Mouse (Mus musculus): ENCODE data around the gene Gm3776. TPM values are rescaled to one million over a fixed set of nuclear protein-coding genes. Genes with fewer than 3 reads are reported as not detected.
"Not testable (repeated sequence)": the region's sequence is repeated elsewhere in the genome, so short reads cannot be mapped to it uniquely, and the experiment has no call there.

The Gm3776 gene
- 26.7 and 32.2 TPM in 2 replicates for polyA plus RNA-seq (2015; fragmentation: Nextera tagmentation; extraction: Ambion mirVana)

DNA sequence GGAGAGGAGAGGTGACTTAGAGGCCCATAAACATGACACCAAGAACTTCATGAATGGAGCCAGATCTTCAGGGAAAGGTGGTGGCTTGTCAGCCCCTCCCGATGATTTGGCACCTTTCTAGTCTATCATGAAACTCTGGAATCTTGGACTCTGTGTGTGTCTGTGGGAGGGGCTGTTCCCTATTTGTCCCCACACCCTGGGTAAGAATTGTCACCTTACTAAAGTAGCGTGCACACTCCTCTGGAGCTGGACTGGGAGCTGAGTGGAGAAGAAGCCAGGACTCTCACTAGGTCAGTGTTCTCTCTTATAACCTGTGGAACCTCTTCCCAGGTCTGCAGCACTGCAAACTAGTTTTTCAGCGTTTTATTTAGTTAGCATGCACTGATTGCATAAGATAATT, at the start of gene Gm3776:
Gene Gm3776, plus strand, starts transcription at position 216 of the 400 bp plus-strand sequence.
- not testable (repeated sequence) for H3K9me3 ChIP-seq; ATAC-seq (ENCODE audit: insufficient read depth, low FRiP score, low read depth); H3K36me3 ChIP-seq; H3K4me2 ChIP-seq; H3K27ac ChIP-seq; H3K4me3 ChIP-seq (replicated peaks); H3K4me1 ChIP-seq; H3K9ac ChIP-seq; H3K27me3 ChIP-seq (replicated peaks)
- WGBS, result 72% methylated on average over 2 of the region's 3 CpGs

DNA sequence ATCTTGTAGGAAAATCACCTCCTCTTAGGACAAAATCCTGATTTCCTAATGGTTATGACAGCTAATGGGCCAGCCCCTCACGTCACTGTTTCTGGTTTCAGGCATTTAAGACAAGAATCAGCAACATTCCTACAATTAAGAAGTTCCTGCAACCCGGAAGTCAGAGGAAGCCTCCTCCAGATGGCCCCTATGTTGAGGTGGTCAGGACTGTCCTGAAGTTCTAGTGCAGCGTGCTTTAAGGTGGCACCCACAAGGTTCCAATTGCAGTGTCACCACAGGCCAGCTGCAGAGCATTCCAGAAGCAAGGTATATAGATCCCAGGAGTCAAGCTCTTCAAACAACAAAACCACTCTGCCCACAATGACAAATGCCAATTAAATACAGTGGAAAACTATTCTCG, 48.0 kb upstream of the Gm3776 start:
- Histone ChIP-seq H3K9ac (no peak overlapping the region), H3K4me3 (replicated peaks) (no peak overlapping the region), H3K4me1 (no peaks in the 10 kb centered on the region), H3K27me3 (replicated peaks) (no peaks in the 10 kb centered on the region), H3K27ac (no peak overlapping the region; the same call in 1 of the 2 replicates), H3K36me3 (peaks cover 7% of the 10 kb centered on the region; the same call in 1 of the 2 replicates), H3K4me2 (no peak overlapping the region), H3K9me3 (no peaks in the 10 kb centered on the region)
- no peak for ATAC-seq (ENCODE audit: insufficient read depth, low FRiP score, low read depth)
- 56% methylated on average over 4 of the region's 4 CpGs for WGBS

DNA sequence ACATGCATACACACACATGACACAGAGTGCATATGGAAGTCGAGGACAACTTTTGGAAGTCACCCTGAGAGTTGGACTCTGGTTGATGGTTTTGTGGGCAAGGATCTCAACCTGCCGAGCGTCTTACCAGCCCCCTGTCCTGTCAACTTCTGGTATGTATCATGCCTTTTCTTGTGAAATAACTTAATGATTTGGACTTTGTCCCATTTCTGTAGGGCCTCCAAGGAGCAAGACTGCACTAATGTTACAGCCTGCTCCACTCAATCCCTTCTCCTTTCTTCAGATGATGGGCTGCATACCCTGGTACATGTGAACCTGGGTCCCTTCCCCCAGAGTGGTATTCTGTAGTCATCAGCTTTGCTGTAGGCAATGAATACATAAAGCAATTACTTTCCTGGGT, 46.9 kb upstream of the Gm3776 start:
- no peak overlapping the region for H3K9ac ChIP-seq
- H3K4me1 ChIP-seq, result no peaks in the 10 kb centered on the region
- H3K9me3 ChIP-seq, result no peaks in the 10 kb centered on the region
- no peak overlapping the region for H3K4me3 ChIP-seq (replicated peaks)
- no peak overlapping the region for H3K27ac ChIP-seq
- no peaks in the 10 kb centered on the region for H3K27me3 ChIP-seq (replicated peaks)
- WGBS, result 87% methylated on average over 3 of the region's 3 CpGs
- no peak overlapping the region for H3K4me2 ChIP-seq
- H3K36me3 ChIP-seq, result peaks cover 7% of the 10 kb centered on the region; the same call in 1 of the 2 replicates
- ATAC-seq (ENCODE audit: insufficient read depth, low FRiP score, low read depth), result no peak

DNA sequence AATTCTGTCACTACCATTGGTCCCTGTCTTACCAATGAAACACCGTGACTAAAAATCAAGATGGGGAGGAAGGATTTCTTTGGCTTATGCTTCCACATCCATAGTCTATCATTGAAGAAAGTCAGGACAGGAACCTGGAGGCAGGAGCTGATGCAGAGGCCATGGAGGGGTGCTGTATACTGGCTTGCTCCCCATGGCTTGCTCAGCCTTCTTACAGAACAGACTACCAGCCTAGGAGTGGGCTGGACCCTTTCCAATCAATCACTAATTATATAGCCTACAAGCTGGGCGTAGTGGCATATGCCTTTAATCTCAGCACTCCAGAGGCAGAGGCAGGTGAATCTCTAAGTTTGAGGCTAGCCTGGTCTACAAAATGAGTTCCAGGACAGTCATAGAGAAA, 46.1 kb upstream of the Gm3776 start:
- Histone ChIP-seq H3K4me2 (no peak overlapping the region), H3K4me1 (no peaks in the 10 kb centered on the region), H3K9ac (no peak overlapping the region), H3K9me3 (no peaks in the 10 kb centered on the region), H3K27me3 (replicated peaks) (no peaks in the 10 kb centered on the region), H3K36me3 (peaks cover 7% of the 10 kb centered on the region; the same call in 1 of the 2 replicates), H3K27ac (no peak overlapping the region), H3K4me3 (replicated peaks) (no peak overlapping the region)
- no peak for ATAC-seq (ENCODE audit: insufficient read depth, low FRiP score, low read depth)
- WGBS, result 95% methylated on average over 2 of the region's 2 CpGs

DNA sequence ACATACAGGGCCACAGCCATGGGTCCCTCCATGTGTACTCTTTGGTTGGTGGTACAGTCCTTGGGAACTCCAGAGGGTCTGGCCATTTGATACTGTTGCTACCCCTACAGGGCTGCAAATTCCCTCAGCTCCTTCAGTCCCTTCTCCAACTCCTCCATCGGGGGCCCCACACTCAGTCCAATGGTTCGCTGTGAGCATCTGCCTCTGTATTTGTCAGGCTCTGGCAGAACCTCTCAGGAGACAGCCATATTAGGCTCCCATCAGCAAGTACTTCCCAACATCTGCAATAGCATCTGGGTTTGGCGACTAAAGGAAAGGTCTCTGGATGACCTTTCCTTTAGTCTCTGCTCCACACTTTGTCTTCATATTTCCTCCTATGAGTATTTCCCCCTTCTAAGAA, 45.4 kb upstream of the Gm3776 start:
- peaks cover 7% of the 10 kb centered on the region; the same call in 1 of the 2 replicates for H3K36me3 ChIP-seq
- no peaks in the 10 kb centered on the region for H3K9me3 ChIP-seq
- ATAC-seq (ENCODE audit: insufficient read depth, low FRiP score, low read depth), result no peak
- no peaks in the 10 kb centered on the region for H3K4me1 ChIP-seq
- H3K4me2 ChIP-seq, result no peak overlapping the region
- no peak overlapping the region for H3K9ac ChIP-seq
- no peak overlapping the region for H3K4me3 ChIP-seq (replicated peaks)
- H3K27me3 ChIP-seq (replicated peaks), result no peaks in the 10 kb centered on the region
- H3K27ac ChIP-seq, result peak overlapping the region; percentile 81
- WGBS, result 95% methylated on average over 3 of the region's 3 CpGs

DNA sequence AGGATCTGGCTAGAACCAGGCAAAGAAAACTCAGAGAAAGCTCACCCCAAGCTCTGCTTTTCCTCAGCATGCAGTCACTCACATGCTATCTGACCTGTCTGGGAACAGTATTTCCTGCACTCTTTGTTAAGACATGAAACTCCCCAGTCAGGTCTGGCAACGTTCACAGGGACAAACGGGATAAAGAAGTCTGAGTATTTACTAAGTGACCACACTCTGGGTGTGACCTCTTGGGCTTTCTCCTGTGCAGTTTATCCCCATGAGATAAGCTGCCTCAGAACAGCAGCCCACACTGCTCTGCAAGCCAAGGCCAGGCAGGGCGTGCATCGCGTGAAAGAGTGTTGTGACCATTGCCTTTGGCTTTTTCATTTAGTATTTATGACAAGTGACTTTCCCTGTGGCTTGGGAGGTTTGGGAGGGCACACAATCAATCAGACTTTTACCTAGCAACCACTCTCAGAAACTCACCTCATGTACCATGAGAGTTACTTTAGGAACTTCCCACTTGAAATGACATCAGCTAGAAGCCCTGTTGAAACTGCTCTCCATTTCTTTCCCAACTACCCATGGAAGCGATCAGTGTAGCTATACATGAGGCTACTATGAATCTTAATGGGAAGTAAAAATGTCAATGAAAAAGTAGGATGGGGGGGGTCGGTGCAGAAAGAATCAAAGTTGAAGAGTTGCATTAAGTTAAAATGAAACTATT, 44.4 kb upstream of the Gm3776 start:
- Histone ChIP-seq H3K36me3 (peaks cover 7% of the 10 kb centered on the region; the same call in 1 of the 2 replicates), H3K9me3 (no peaks in the 10 kb centered on the region), H3K9ac (no peak overlapping the region), H3K4me2 (no peak overlapping the region), H3K4me3 (replicated peaks) (no peak overlapping the region), H3K27me3 (replicated peaks) (no peaks in the 10 kb centered on the region), H3K4me1 (no peaks in the 10 kb centered on the region), H3K27ac (peak overlapping the region; percentile 81)
- ATAC-seq (ENCODE audit: insufficient read depth, low FRiP score, low read depth), result peak; percentile 90
- 44% methylated on average over 7 of the region's 7 CpGs for WGBS

DNA sequence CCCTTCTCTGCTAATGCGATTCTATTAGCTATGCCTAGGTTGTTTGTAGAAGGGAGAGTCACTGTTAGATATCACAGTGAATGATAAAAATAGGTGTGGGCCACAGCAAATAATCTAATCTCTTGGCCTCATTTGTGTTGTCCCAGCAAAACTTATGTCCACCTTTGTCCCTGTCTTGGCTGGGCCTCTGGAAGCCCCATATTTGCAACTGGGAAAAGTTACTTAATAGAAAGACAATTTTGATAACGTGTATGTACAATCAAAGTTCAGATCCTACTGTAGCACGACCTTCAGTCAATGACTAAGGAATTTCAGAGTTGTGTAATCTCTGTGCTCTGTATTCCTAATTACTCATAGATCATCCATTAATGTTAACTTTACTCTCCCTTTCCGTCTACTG, 39.9 kb upstream of the Gm3776 start:
- no peak overlapping the region for H3K27ac ChIP-seq
- 51% methylated on average over 4 of the region's 4 CpGs for WGBS
- no peaks in the 10 kb centered on the region for H3K27me3 ChIP-seq (replicated peaks)
- no peaks in the 10 kb centered on the region for H3K9me3 ChIP-seq
- no peaks in the 10 kb centered on the region for H3K36me3 ChIP-seq
- H3K9ac ChIP-seq, result no peak overlapping the region
- no peak overlapping the region for H3K4me2 ChIP-seq
- H3K4me3 ChIP-seq (replicated peaks), result no peak overlapping the region
- peak; percentile 75 for ATAC-seq (ENCODE audit: insufficient read depth, low FRiP score, low read depth)
- H3K4me1 ChIP-seq, result no peaks in the 10 kb centered on the region

DNA sequence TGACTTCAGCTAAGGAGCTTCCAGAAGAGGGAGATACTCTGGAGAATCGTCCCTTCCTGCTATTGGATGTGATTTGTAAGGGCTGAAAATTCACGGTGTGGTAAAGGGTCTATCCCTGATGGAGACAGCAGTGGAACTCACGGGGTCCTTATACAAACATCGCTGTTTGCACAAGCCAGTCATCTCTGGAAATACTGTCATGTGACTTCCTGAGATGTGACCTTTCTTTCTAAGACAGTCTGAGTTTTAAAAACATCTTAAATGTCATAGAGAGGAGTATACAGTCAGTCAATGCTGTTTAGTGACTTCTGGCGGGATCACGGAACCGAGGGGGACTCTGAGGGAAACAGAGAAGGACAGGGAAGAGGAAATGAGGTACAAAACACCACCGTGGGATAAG, 34.3 kb upstream of the Gm3776 start:
- H3K4me1 ChIP-seq, result no peaks in the 10 kb centered on the region; the same call in 1 of the 2 replicates
- no peaks in the 10 kb centered on the region for H3K36me3 ChIP-seq
- H3K27me3 ChIP-seq (replicated peaks), result no peaks in the 10 kb centered on the region
- WGBS, result 60% methylated on average over 8 of the region's 8 CpGs
- H3K9ac ChIP-seq, result no peak overlapping the region
- no peak overlapping the region for H3K27ac ChIP-seq
- ATAC-seq (ENCODE audit: insufficient read depth, low FRiP score, low read depth), result no peak
- no peak overlapping the region for H3K4me3 ChIP-seq (replicated peaks)
- no peaks in the 10 kb centered on the region for H3K9me3 ChIP-seq
- no peak overlapping the region for H3K4me2 ChIP-seq

DNA sequence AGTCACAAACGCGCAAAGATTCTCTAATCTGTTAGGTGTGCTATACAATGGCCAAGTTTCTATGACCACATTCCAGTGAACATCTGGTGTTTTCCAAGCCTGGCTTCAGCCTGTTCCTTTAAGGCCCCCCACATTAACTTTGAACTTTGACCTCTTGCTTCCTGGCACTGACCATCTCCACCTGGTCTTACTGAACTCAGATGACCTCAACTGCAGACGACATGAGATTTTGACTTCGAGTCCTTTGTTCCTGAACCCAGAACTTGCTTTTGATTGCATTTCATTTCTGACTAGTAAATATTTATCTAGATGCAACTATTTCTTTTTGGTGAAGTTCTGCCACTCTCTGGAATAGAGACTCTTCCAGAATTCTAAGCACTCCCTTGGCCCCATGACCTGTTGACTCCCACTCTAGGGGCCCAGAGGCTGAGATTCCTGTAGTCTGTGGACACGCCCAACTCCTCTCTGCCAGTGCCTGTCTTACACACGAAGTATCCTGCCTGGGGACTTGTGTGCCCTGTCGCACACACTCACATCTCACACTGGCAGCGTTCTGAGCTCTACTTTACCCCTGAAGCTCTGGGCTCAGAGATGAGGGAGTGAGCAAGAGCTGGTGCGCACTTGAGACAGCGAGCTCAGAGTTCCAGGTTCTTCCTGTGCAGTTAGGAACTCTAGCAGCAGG, 33.6 kb upstream of the Gm3776 start:
- Histone ChIP-seq H3K36me3 (no peaks in the 10 kb centered on the region), H3K4me1 (no peaks in the 10 kb centered on the region; the same call in 1 of the 2 replicates), H3K4me3 (replicated peaks) (no peak overlapping the region), H3K9me3 (no peaks in the 10 kb centered on the region), H3K27me3 (replicated peaks) (no peaks in the 10 kb centered on the region), H3K4me2 (no peak overlapping the region), H3K27ac (no peak overlapping the region), H3K9ac (no peak overlapping the region)
- WGBS, result 62% methylated on average over 10 of the region's 10 CpGs
- ATAC-seq (ENCODE audit: insufficient read depth, low FRiP score, low read depth), result no peak

DNA sequence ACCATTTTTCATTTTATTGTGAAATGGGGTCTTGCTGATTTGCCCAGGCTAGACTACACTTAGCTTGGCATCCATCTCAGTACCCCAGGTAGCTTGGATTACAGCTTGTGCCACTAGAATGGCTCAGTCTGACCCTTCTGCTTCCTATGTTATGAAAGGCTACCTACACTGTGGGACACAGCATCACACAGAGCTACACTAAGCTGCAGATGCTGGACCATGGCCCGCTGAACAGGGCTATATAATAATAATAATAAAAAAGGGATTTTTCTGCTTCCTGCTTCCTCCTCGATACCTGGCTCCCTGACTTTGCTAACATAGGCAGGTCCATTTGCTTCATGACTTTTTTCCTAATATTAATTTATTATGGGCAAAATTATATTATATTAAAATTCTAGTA, 32.5 kb upstream of the Gm3776 start:
- H3K9ac ChIP-seq, result no peak overlapping the region
- H3K27ac ChIP-seq, result no peak overlapping the region
- WGBS, result 79% methylated on average over 2 of the region's 2 CpGs
- H3K4me2 ChIP-seq, result no peak overlapping the region
- no peak overlapping the region for H3K4me3 ChIP-seq (replicated peaks)
- H3K4me1 ChIP-seq, result no peaks in the 10 kb centered on the region; the same call in 1 of the 2 replicates
- H3K27me3 ChIP-seq (replicated peaks), result no peaks in the 10 kb centered on the region
- ATAC-seq (ENCODE audit: insufficient read depth, low FRiP score, low read depth), result no peak
- H3K9me3 ChIP-seq, result no peaks in the 10 kb centered on the region
- H3K36me3 ChIP-seq, result no peaks in the 10 kb centered on the region

DNA sequence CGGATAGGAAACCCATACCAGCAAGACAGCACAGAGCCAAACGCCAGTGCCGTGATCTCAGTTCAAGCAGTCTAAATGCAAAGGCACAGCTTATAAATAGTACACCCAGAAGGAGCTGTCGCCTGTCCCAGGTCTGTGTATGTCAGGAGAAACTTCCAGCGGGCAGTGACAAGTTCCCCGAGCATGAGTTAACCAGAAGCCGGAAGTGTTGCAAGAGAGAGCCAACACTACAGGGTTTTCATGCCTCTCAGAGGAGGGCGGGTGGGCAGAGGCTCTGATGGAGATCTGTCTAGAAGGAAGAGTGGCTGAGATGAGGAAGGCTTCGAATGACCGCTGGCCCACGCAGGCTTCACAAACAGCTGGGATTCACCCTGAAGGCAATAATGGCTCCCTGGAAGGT, 31.6 kb upstream of the Gm3776 start:
- Histone ChIP-seq H3K27me3 (replicated peaks) (no peaks in the 10 kb centered on the region), H3K9ac (no peak overlapping the region), H3K27ac (no peak overlapping the region), H3K9me3 (no peaks in the 10 kb centered on the region), H3K4me1 (no peaks in the 10 kb centered on the region; the same call in 1 of the 2 replicates), H3K4me3 (replicated peaks) (no peak overlapping the region), H3K36me3 (no peaks in the 10 kb centered on the region), H3K4me2 (no peak overlapping the region)
- WGBS, result 77% methylated on average over 11 of the region's 11 CpGs
- no peak for ATAC-seq (ENCODE audit: insufficient read depth, low FRiP score, low read depth)

DNA sequence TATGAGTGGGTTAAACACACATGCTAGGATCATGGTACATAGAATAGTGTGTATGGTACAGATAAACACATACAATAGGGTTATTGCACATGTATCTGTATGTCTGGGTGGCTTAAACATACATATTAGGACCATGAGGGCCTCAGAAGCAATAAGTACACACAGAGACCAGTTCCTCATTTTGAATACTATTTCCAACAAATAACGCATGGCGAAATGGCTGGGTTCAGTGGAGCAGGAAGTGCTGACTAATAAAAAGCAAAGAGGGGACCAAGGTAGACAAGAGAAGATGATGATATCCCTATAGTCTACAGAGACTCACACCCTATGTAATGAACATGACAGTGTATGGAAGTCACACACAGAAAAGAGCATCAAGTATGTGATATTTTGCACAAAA, 28.8 kb upstream of the Gm3776 start:
- no peak for ATAC-seq (ENCODE audit: insufficient read depth, low FRiP score, low read depth)
- Histone ChIP-seq H3K36me3 (no peaks in the 10 kb centered on the region), H3K4me2 (no peak overlapping the region), H3K9me3 (no peaks in the 10 kb centered on the region), H3K27ac (no peak overlapping the region), H3K4me3 (replicated peaks) (no peak overlapping the region), H3K4me1 (no peaks in the 10 kb centered on the region; the same call in 1 of the 2 replicates), H3K27me3 (replicated peaks) (no peaks in the 10 kb centered on the region), H3K9ac (no peak overlapping the region)
- 88% methylated on average over 2 of the region's 2 CpGs for WGBS
